Mouse (Mus musculus): ENCODE measurements around the gene Phyhipl.

Phyhipl gene

DNA sequence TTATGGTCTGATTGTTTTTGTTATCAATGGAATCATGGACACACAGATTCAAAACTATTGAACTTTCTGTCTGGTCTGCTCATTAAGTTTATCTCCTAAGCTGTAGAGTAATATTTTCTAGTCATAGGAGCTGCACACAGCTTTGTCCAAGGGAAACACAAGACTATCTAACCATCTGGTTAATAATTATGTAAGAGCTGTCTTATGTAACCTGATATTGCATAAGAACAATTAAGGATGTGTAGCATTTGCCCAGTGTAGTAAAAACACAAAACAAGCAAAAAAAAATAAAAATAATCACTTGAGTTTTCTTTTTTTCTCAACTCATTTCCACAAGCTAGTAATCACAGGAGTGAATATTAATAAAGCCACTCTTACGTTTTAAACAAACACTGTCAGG lies 20.5 kb downstream of the Phyhipl start:
- DNase-seq (ENCODE audit: low read depth): no peak

DNA sequence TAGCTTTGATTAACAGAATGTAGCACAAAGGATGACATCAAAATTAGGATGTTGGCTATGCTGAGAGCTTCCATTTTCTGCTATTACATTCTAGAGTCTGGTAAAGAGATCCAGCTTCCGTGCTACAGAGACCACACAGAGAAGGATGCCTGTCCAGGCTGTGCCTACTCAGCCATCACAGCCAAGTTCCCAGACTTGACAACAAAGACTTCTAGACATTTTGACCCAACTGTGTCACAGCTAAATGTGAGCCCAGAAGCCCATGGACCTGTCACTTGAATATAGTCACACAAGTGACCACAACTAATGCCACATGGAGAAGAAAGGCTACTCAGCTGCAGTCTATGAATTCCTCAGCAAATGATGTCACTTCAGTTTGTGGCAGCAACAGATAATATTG lies 24.6 kb downstream of the Phyhipl start:
- DNase-seq (ENCODE audit: low read depth): no peak

DNA sequence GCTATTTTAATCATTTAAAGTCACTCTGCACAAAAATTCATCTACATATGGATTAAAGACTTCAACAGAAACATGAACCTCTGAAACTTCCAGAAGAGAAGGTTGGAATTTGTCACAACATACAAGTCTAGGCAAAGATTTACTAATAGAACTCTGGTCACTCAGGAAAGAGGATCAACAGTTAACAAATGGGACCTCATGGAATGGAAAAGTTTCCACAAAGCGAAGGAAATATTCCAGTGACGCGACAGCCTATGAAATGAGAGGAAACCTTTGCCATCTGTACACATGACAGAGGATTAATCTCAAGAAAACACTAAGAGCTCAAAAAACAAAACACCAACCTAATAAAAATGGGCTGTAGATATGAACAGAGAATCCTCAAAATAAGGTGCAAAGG lies 32.3 kb downstream of the Phyhipl start:
- DNase-seq (ENCODE audit: low read depth): no peak

- DNase-seq (ENCODE audit: low read depth): no peak
These were observed 39.4 kb downstream of the Phyhipl start for GRCm38 (mm10) chr10:70616377-70616776.

- no peak for DNase-seq (ENCODE audit: low read depth)
These were observed 44.1 kb downstream of the Phyhipl start for GRCm38 (mm10) chr10:70611633-70612032.

GRCm38 (mm10) chr10:70599925-70600305 lies 55.9 kb downstream of the Phyhipl start:
- DNase-seq (ENCODE audit: low read depth): no peak

DNA sequence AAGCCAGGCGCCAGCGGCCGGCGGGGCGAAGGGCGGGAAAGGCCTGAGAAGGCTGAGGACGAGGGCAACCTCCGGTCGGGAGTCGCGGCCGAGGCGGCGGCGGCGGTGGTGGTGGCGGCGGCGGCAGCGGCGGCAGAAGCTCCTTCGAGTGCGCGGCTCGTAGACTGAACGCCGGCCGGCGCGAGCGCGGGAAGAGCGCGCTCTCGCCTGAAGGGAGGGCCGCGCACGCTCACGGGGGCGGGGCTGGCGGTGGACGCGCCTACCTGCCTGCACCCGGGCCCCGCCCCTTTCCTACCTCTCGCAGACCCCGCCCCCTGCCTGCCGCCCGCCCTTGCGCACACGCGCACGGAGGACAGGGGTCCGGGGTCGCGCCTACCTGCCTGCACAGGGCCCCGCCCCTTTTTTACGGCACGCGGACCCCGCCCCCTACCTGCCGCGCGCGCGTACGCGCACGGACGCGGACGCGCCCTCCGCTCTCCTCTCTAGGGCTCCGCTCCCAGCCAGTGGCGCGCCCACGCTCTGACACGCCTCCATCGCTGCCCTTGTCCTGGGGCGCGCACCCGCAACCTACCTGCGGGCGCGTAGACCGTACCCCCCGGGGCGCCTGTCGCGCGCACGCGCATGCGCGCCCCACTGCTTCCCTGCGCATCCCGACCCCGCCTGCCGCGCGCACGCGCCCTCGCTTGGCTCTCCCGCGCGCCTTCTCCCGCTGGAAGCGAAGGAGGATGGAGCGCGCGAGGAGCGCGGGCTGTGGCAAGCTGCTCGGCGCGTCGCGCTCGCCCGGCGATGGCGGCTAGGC lies 56.4 kb downstream of the Phyhipl start:
- no peak for DNase-seq (ENCODE audit: low read depth)

DNA sequence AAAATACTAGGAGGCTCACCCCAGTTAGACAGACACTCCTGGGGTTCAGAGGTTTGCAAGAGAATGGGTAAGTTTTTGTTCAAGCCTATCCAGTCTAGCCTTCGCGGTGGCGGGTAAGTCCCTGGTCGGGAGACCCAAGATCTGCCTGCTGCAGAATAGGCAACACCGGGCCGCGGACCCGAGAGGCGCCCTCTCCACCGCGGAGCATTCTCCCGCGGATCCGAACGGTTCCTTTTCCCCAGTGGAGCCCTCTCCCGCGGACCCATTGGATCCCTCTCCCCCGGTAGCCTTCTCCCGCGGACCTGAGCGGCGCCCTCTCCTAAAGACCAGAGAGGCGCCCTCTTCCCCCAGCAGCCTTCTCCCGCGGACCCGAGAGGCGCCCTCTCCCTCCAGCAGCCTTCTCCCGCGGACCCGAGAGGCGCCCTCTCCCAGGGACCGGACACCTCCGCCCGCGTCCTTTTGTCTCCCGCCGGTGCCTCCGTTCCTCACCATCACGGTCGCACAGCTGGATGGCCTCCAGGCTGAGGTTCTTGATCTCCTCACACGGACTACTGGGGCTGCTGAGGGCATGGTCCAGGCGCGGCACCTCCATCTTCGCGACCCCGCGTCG lies 57.1 kb downstream of the Phyhipl start:
- no peak for DNase-seq (ENCODE audit: low read depth)

- DNase-seq (ENCODE audit: low read depth): no peak
These were observed 57.7 kb downstream of the Phyhipl start for GRCm38 (mm10) chr10:70598081-70598515.

DNA sequence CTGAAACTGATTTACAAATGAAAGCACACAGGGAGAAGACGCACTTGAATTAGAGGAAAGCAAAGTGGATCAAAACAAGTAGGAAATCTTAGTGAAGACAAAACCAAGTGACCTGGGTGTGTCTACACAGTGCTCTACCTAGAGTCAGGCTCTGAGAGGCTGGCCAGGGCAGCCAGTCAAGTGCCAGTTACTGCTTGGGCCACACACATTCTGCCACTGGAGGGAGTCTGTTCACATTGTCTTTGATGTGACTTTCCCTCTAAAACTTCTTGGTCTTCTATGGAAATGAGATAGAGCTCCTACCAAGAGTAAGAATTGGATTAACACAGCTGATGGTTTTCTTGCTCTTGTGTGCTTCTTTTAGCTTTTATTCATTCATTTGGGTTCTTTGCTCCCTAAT lies 61.8 kb downstream of the Phyhipl start:
- no peak for DNase-seq (ENCODE audit: low read depth)

- no peak for DNase-seq (ENCODE audit: low read depth)
These were observed 68.8 kb downstream of the Phyhipl start for GRCm38 (mm10) chr10:70586876-70587405.

DNA sequence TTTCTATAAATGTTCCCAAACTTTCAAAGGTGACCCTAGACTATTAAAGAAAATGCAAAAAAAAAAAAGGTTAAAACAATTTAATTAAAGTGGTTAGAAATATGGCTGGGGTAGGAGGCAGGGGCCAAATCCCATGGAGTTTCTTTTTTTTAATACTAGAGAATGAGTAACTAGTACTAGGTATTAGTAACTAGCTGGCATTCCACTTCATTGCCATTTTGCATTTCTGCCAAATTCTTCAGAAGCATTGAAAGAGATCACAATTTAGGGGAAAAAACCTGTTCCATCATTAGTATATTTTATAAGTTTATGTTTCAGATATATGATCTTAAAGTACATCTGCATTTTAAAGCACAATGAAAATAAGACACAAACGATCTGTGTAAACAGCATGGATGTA lies 71.6 kb downstream of the Phyhipl start:
- no peak for DNase-seq (ENCODE audit: low read depth)

- DNase-seq (ENCODE audit: low read depth): no peak
These were observed 74.1 kb downstream of the Phyhipl start for GRCm38 (mm10) chr10:70581556-70582211.

DNA sequence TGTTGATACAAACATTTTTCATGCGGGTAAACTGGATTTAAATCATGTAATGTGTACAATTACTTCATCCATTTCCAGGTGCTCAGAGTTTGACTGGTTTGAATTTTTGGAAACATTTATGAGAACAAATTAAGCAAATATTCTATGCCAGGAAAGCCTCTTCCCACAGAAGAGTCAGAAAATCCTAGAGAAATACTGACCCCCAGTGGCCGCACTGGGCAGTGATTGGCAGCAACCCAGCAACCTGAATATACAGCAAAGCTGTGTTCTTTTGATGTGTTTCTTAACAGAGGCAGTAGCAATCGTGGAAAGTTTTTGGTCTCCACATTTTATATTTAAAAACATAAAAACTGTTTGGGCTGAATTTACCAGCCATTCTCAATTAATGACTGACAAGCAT lies 92.1 kb downstream of the Phyhipl start:
- no peak for DNase-seq (ENCODE audit: low read depth)

DNA sequence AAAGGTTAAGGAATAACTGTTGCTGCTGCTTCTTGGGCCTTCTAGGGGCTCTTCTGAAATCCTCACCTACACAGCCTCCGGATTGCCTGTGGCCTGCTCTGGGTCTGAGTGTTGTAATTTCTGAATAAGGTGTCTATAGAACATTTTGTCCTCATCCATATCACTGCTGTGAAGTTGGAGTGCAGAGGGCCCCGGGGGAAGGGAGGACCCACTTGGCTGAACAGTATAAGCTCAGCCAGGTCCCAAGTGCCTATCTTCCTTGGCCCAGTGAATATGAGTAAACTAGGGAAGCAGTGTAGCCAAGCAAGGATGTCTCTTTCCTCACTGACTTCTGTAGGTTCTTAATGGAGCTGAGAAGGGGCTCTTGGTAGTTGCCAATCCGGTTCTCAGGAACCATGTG lies 103.2 kb downstream of the Phyhipl start:
- DNase-seq (ENCODE audit: low read depth): no peak

DNA sequence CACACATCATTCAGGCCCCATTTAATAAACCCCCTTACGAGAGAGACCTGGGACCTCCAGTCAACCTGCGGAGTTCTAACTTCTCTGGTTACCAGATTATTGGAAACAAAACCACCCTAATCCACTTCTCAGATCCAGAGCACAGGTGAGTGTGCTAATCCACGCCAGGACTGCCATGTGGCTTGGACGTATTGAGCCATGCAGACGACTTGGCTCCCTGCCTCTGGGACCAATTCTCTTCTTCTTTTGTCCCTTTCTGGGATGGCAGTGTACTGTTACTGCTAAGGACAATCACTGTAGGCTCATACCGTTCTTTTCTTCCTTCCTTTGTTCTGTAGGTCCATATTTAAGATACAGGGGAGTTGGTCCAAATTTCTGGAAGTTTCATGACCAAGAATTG lies 112.9 kb downstream of the Phyhipl start:
- DNase-seq (ENCODE audit: low read depth): no peak

- DNase-seq (ENCODE audit: low read depth): no peak
These were observed 115.1 kb downstream of the Phyhipl start for GRCm38 (mm10) chr10:70540456-70541195.

DNA sequence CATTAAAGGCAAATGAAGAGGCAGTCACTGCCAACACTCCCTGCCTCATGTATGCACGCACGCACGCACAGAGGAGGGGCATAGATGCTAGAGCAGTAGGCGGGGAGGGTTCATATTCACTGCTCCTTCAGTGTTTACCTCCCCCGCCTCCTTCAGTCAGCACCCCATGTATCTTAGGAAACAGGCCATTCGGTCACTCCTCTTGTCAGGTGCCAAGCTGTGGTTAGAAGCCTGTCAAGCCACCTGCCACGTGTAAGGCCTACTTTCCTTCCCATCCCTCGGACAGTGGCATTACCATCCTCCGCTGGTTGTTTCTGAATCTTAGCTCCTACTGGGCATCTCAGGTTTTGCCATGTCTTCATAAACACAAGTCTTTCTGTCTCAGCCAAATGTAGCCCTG lies 116.5 kb downstream of the Phyhipl start:
- DNase-seq (ENCODE audit: low read depth): no peak

GRCm38 (mm10) chr10:70537694-70538093 lies 118.1 kb downstream of the Phyhipl start:
- no peak for DNase-seq (ENCODE audit: low read depth)

DNA sequence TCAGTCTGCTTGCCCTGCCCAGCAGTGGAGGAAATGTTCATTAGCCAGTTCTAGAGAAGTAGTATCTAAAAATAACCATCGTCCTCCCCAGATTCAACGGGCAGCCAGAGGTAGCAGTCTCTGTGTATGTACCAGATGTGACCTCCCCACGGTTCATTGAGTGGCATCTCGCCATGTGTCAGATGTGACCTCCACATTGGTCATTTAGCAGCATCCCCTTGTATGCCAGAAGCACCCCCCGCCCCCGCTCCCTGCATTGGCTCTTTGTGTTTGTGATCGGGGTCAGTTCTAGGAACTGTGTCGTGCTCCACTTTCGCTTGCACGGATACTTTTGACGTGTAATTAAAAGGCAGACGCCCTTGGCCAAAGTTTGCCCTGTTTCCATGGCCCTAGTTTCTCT lies 120.4 kb downstream of the Phyhipl start:
- no peak for DNase-seq (ENCODE audit: low read depth)

DNA sequence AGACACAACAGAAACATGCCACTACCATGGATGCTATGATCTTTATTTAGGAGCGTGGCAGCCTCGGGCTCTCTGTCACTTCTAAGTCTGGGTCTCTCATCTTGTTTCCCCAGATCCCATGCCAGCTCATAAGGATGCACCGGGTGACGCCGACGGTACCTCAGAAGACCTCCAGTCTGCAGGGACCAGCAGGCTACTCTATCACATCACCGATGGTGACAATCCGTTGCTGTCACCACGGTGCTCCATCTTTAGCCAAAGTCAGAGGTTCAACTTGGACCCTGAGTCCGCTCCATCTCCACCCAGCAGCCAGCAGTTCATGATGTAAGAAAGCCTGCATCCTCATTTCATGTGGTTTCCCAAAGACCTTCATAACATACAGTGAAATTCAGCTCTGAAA lies 121.2 kb downstream of the Phyhipl start:
- no peak for DNase-seq (ENCODE audit: low read depth)

DNA sequence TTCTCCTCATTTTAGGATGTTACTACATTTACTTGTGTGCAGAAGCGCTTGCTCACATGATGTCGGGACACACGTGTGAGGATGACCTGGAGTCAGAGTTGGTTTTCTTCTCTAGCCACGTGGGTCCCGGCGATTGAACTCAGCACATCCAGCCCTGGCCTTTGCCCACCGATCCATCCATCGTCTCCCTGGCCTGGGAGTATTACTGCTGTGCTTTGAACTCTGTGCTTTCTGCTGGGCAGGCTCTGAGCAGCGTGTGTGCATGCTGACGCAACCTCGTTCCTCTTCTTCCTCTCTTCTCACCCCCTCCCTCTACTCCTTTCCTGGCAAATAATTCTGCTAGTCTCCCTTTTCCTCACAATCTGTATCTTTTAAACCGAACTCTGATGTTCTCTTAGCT lies 121.8 kb downstream of the Phyhipl start:
- no peak for DNase-seq (ENCODE audit: low read depth)

Measured in naive thymus-derived CD4-positive, alpha-beta T cell, adult 2 months (primary cell).